Mouse (Mus musculus): ENCODE data around the gene Gm13889.

DNA sequence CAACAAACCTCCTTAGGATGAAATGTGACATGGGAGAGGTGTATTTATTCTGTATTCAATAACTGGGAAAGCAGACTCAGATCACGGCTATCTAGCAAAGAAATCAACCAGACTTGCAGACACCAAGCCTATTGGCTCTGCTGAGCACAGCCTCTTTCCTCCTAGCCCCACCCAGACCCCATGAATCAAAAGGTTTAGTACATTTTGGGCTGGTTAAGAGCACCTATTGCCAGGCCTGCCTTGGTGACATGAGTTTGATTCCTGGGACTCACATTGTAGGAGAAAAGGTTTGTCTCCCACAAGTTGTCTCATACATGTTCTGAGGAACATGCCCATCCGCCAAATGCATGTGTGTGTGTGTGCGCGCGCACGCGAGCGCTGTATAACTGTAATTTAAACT is 30.9 kb downstream of the Gm13889 start:
- TF ChIP-seq EP300 (IDR thresholded peaks at IDR 0.05; ENCODE audit: low read depth) (no peak), CTCF (IDR thresholded peaks at IDR 0.05; ENCODE audit: low read depth) (no peak)

All from liver, embryonic 14.5 days (tissue).